Mouse (Mus musculus) MEL (cell line): ENCODE results near the gene Wdr26. TPM values are rescaled to one million over a fixed set of nuclear protein-coding genes. Genes with fewer than 3 reads are reported as not detected.

ENCODE experiments used
- DNase-seq: peaks from one replicate; pipeline ENCODE4 v3.0.0; 2011; ENCODE audit warnings: low read depth, low spot score
- H3K27ac ChIP-seq: 2 replicates; pipeline ENCODE4 v1.5.1; 2012; ENCODE audit warnings: low read depth, mild to moderate bottlenecking, control low read depth, low read length, moderate library complexity; ENCODE audit not compliant: control insufficient read depth
- H3K27me3 ChIP-seq, 2 experiments: fragments of 150-350 bp in 1 of 2; sonication (generic) in 1 of 2; 2 replicates each; pipeline ENCODE4 v1.6.1; 2012; ENCODE audit warnings: low read length in 2 of 2, mild to moderate bottlenecking in 2 of 2, improper control_type of control experiment in 1 of 2, moderate library complexity in 1 of 2; ENCODE audit not compliant: insufficient read depth in 2 of 2, control insufficient read depth in 1 of 2
- H3K36me3 ChIP-seq, 2 experiments: 2 replicates each; pipeline ENCODE4 v1.6.1; 2012 to 2014; ENCODE audit warnings: low read length in 2 of 2, improper control_type of control experiment in 1 of 2, inconsistent platforms in 1 of 2, mild to moderate bottlenecking in 1 of 2; ENCODE audit not compliant: insufficient read depth in 2 of 2, control insufficient read depth in 1 of 2
- H3K4me1 ChIP-seq, 2 experiments: fragments of 150-350 bp in 1 of 2; sonication (generic) in 1 of 2; 2 replicates each; pipeline ENCODE4 v1.6.1; 2012; ENCODE audit warnings: low read length in 2 of 2, improper control_type of control experiment in 1 of 2, mild to moderate bottlenecking in 1 of 2; ENCODE audit not compliant: insufficient read depth in 2 of 2, control insufficient read depth in 1 of 2
- H3K4me3 ChIP-seq, 2 experiments: fragments of 150-350 bp in 1 of 2; sonication (generic) in 1 of 2; 2 replicates each; pipeline ENCODE4 v1.5.1; 2012; ENCODE audit warnings: low read depth in 2 of 2, low read length in 2 of 2, mild to moderate bottlenecking in 2 of 2, moderate library complexity in 2 of 2, control low read depth in 1 of 2, improper control_type of control experiment in 1 of 2; ENCODE audit not compliant: control insufficient read depth in 1 of 2, insufficient read depth in 1 of 2
- H3K79me2 ChIP-seq: 2 replicates; pipeline ENCODE4 v1.6.1; 2012; ENCODE audit warnings: mild to moderate bottlenecking, low read length, moderate library complexity; ENCODE audit not compliant: control insufficient read depth, poor library complexity, insufficient read depth
- H3K9ac ChIP-seq: 2 replicates; pipeline ENCODE4 v1.6.1; 2012; ENCODE audit warnings: low read depth, mild to moderate bottlenecking, control low read depth, low read length, moderate library complexity; ENCODE audit not compliant: control insufficient read depth, poor library complexity, severe bottlenecking
- H3K9me3 ChIP-seq: fragments of 150-350 bp; sonication (generic); replicated peaks from 2 replicates; pipeline ENCODE4 v1.6.1; 2012; ENCODE audit warnings: mild to moderate bottlenecking, low read length, improper control_type of control experiment, moderate library complexity; ENCODE audit not compliant: insufficient read depth
- BHLHE40 ChIP-seq: IDR thresholded peaks from 2 replicates; pipeline ENCODE4 v1.6.1; 2012; ENCODE audit warnings: low read depth, mild to moderate bottlenecking, inconsistent platforms, low read length, improper control_type of control experiment, borderline replicate concordance
- CHD2 ChIP-seq: IDR thresholded peaks from 2 replicates; pipeline ENCODE4 v1.6.1; 2011; ENCODE audit warnings: low read length, improper control_type of control experiment
- CTCF ChIP-seq, 3 experiments: IDR thresholded peaks in 2 of 3; conservative IDR thresholded peaks in 1 of 3; 2 replicates each; pipeline ENCODE4 v1.5.1; 2011 to 2012; ENCODE audit warnings: low read length in 3 of 3, low read depth in 2 of 3, mild to moderate bottlenecking in 2 of 3, improper control_type of control experiment in 1 of 3, inconsistent platforms in 1 of 3, mixed read lengths in 1 of 3, moderate library complexity in 1 of 3; ENCODE audit not compliant: control insufficient read depth in 1 of 3, insufficient read depth in 1 of 3, poor library complexity in 1 of 3, severe bottlenecking in 1 of 3
- E2F4 ChIP-seq: IDR thresholded peaks from 2 replicates; pipeline ENCODE4 v1.6.1; 2011; ENCODE audit warnings: low read depth, low read length, improper control_type of control experiment, borderline replicate concordance
- ELF1 ChIP-seq: IDR thresholded peaks from 2 replicates; pipeline ENCODE4 v1.6.1; 2014; ENCODE audit warnings: low read depth, mild to moderate bottlenecking, inconsistent platforms, low read length, improper control_type of control experiment, moderate library complexity
- ETS1 ChIP-seq: IDR thresholded peaks from 2 replicates; pipeline ENCODE4 v1.6.1; 2012; ENCODE audit warnings: low read depth, mild to moderate bottlenecking, inconsistent platforms, low read length, improper control_type of control experiment, moderate library complexity
- GABPA ChIP-seq: IDR thresholded peaks from 2 replicates; pipeline ENCODE4 v1.6.1; 2012; ENCODE audit warnings: low read depth, mild to moderate bottlenecking, inconsistent platforms, low read length, improper control_type of control experiment, moderate library complexity
- GATA1 ChIP-seq: IDR thresholded peaks from 2 replicates; pipeline ENCODE4 v1.6.1; 2011; ENCODE audit warnings: low read depth, low read length, improper control_type of control experiment
- HCFC1 ChIP-seq: IDR thresholded peaks from 2 replicates; pipeline ENCODE4 v1.6.1; 2012; ENCODE audit warnings: low read depth, mild to moderate bottlenecking, inconsistent platforms, low read length, improper control_type of control experiment, moderate library complexity
- JUND ChIP-seq: IDR thresholded peaks from 2 replicates; pipeline ENCODE4 v1.6.1; 2011; ENCODE audit warnings: low read depth, mild to moderate bottlenecking, improper control_type of control experiment, low read length
- KAT2A ChIP-seq: conservative IDR thresholded peaks from 2 replicates; pipeline ENCODE4 v1.6.1; 2012; ENCODE audit warnings: low read depth, low read length, improper control_type of control experiment, inconsistent platforms
- MAFK ChIP-seq: IDR thresholded peaks from 2 replicates; pipeline ENCODE4 v1.6.1; 2011; ENCODE audit warnings: low read depth, mild to moderate bottlenecking, low read length, improper control_type of control experiment, borderline replicate concordance
- MAX ChIP-seq: IDR thresholded peaks from 2 replicates; pipeline ENCODE4 v1.6.1; 2011; ENCODE audit warnings: low read length, improper control_type of control experiment
- MAZ ChIP-seq: IDR thresholded peaks from 2 replicates; pipeline ENCODE4 v1.6.1; 2012; ENCODE audit warnings: low read depth, mild to moderate bottlenecking, inconsistent platforms, low read length, improper control_type of control experiment
- MXI1 ChIP-seq: IDR thresholded peaks from 2 replicates; pipeline ENCODE4 v1.6.1; 2011; ENCODE audit warnings: mild to moderate bottlenecking, low read depth, low read length, improper control_type of control experiment
- NELFE ChIP-seq: IDR thresholded peaks from 2 replicates; pipeline ENCODE4 v1.6.1; 2011; ENCODE audit warnings: low read depth, low read length, improper control_type of control experiment
- POLR2A ChIP-seq, 2 experiments: IDR thresholded peaks; 2 replicates each; pipeline ENCODE4 v1.6.1; 2011 to 2012; ENCODE audit warnings: low read length in 2 of 2, mild to moderate bottlenecking in 2 of 2, control low read depth in 1 of 2, improper control_type of control experiment in 1 of 2, low read depth in 1 of 2, moderate library complexity in 1 of 2; ENCODE audit not compliant: control insufficient read depth in 1 of 2, insufficient read depth in 1 of 2, poor library complexity in 1 of 2
- RAD21 ChIP-seq: IDR thresholded peaks from 2 replicates; pipeline ENCODE4 v1.6.1; 2011; ENCODE audit warnings: mild to moderate bottlenecking, low read depth, low read length, improper control_type of control experiment
- RCOR1 ChIP-seq: IDR thresholded peaks from 2 replicates; pipeline ENCODE4 v1.6.1; 2012; ENCODE audit warnings: low read depth, mild to moderate bottlenecking, inconsistent platforms, low read length, improper control_type of control experiment
- SMC3 ChIP-seq: IDR thresholded peaks from 2 replicates; pipeline ENCODE4 v1.6.1; 2011; ENCODE audit warnings: low read depth, low read length, improper control_type of control experiment
- TBP ChIP-seq: IDR thresholded peaks from 2 replicates; pipeline ENCODE4 v1.8.0; 2011; ENCODE audit warnings: low read depth, low read length, improper control_type of control experiment
- TCF12 ChIP-seq: IDR thresholded peaks from 2 replicates; pipeline ENCODE4 v1.6.1; 2014; ENCODE audit warnings: low read depth, mild to moderate bottlenecking, inconsistent platforms, low read length, improper control_type of control experiment, moderate library complexity
- USF1 ChIP-seq: IDR thresholded peaks from 2 replicates; pipeline ENCODE4 v1.6.1; 2014; ENCODE audit warnings: low read depth, mild to moderate bottlenecking, inconsistent platforms, low read length, improper control_type of control experiment, moderate library complexity
- USF2 ChIP-seq, 2 experiments: IDR thresholded peaks; 2 replicates each; pipeline ENCODE4 v1.6.1; 2011 to 2012; ENCODE audit warnings: improper control_type of control experiment in 2 of 2, low read length in 2 of 2, borderline replicate concordance in 1 of 2, inconsistent platforms in 1 of 2, low read depth in 1 of 2, mild to moderate bottlenecking in 1 of 2; ENCODE audit not compliant: insufficient read depth in 1 of 2
- ZC3H11A ChIP-seq: IDR thresholded peaks from 2 replicates; pipeline ENCODE4 v1.6.1; 2012; ENCODE audit warnings: low read depth, mild to moderate bottlenecking, inconsistent platforms, low read length, improper control_type of control experiment
- ZKSCAN1 ChIP-seq: IDR thresholded peaks from 2 replicates; pipeline ENCODE4 v1.6.1; 2012; ENCODE audit warnings: low read depth, mild to moderate bottlenecking, inconsistent platforms, low read length, improper control_type of control experiment, moderate library complexity
- ZMIZ1 ChIP-seq: IDR thresholded peaks from 2 replicates; pipeline ENCODE4 v1.6.1; 2012; ENCODE audit warnings: low read depth, mild to moderate bottlenecking, inconsistent platforms, low read length, improper control_type of control experiment, moderate library complexity
- ZNF384 ChIP-seq: IDR thresholded peaks from 2 replicates; pipeline ENCODE4 v1.6.1; 2012; ENCODE audit warnings: low read depth, mild to moderate bottlenecking, inconsistent platforms, low read length, improper control_type of control experiment
- polyA plus RNA-seq, 2 experiments: library from polyadenylated mRNA; stranded (reverse) in 1 of 2; unstranded in 1 of 2; fragments of >175 nt in 1 of 2; fragments of >200 nt in 1 of 2; gene quantifications; 2 replicates each; pipeline versions ENCODE4 v1.2.1 to v1.2.4; 2012; ENCODE audit warnings: low replicate concordance in 2 of 2, low read depth in 1 of 2; ENCODE audit not compliant: insufficient read length in 2 of 2, insufficient read depth in 1 of 2, missing spikeins in 1 of 2
- total RNA-seq: library from RNA; depleted of rRNA; stranded (reverse); fragments of 300-350 nt; gene quantifications from 2 replicates; pipeline ENCODE4 v1.2.3, GENCODE M21; 2012

Wdr26 gene
- total and polyA plus RNA-seq, 3 experiments, result 21.6 to 35.1 TPM; not detected in 1

- TF ChIP-seq HCFC1 (0 out of 2 replicates have a peak, but pooled peaks have one; percentile 45), RCOR1 (0 out of 2 replicates have a peak, but pooled peaks have one; percentile 20)
- TF ChIP-seq, all 39 proteins: peak for 12
These were observed 41.6 kb downstream of the Wdr26 start (continued) for GRCm38 (mm10) chr1:181170210-181170609.

- H3K27ac ChIP-seq, result no peak overlapping the region
- H3K4me3 ChIP-seq, result no peak overlapping the region
- no peak for TF ChIP-seq POLR2A (IDR thresholded peaks at IDR 0.05; ENCODE audit: control insufficient read depth in 1 of 2, insufficient read depth in 1 of 2, low read depth in 1 of 2, low read length in 2 of 2, poor library complexity in 1 of 2)
- TF ChIP-seq RCOR1, result no peak
- TF ChIP-seq ETS1, result no peak
- TF ChIP-seq USF1, result no peak
- TF ChIP-seq NELFE, result no peak
- TF ChIP-seq GATA1, result no peak
- TF ChIP-seq KAT2A, result no peak
- no peak for TF ChIP-seq BHLHE40
- no peak for TF ChIP-seq ZNF384
- TF ChIP-seq MAX, result no peak
- TF ChIP-seq JUND, result no peak
- TF ChIP-seq E2F4, result no peak
- TF ChIP-seq GABPA, result no peak
- TF ChIP-seq MAFK, result no peak
- TF ChIP-seq ZKSCAN1, result no peak
- H3K4me1 ChIP-seq, result 0 out of 4 replicates have a peak, but pooled peaks cover 0 to 2% of the 10 kb centered on the region in 2 experiments
- no peaks in the 10 kb centered on the region for H3K79me2 ChIP-seq
- DNase-seq, result no peak
- no peak overlapping the region for H3K9ac ChIP-seq
- no peaks in the 10 kb centered on the region for H3K27me3 ChIP-seq
- H3K9me3 ChIP-seq, result no peaks in the 10 kb centered on the region
- H3K36me3 ChIP-seq, result peaks cover 2 to 3% of the 10 kb centered on the region in 2 experiments; a peak in 2 of 4 replicates
These were observed 43.4 kb downstream of the Wdr26 start for GRCm38 (mm10) chr1:181168377-181168776.

- no peak for TF ChIP-seq RAD21
- TF ChIP-seq RCOR1, result no peak
- no peak for TF ChIP-seq CHD2
- no peak for TF ChIP-seq E2F4
- no peak for TF ChIP-seq TCF12
- TF ChIP-seq SMC3, result no peak
- no peak for TF ChIP-seq MAX
- TF ChIP-seq ELF1, result no peak
- no peak for TF ChIP-seq JUND
- no peak for TF ChIP-seq POLR2A (IDR thresholded peaks at IDR 0.05; ENCODE audit: control insufficient read depth in 1 of 2, insufficient read depth in 1 of 2, low read depth in 1 of 2, low read length in 2 of 2, poor library complexity in 1 of 2)
- no peak for TF ChIP-seq MXI1
- no peak for TF ChIP-seq KAT2A
- TF ChIP-seq TBP, result no peak
- TF ChIP-seq USF2 (IDR thresholded peaks at IDR 0.05; ENCODE audit: borderline replicate concordance in 1 of 2, insufficient read depth in 1 of 2, low read depth in 1 of 2, low read length in 2 of 2), result no peak
- TF ChIP-seq ZMIZ1, result no peak
- TF ChIP-seq ZC3H11A, result no peak
- TF ChIP-seq MAZ, result no peak
- no peak for TF ChIP-seq BHLHE40
- no peak for TF ChIP-seq ETS1
- TF ChIP-seq CTCF (IDR thresholded peaks at IDR 0.05 in 2 of 3, conservative IDR thresholded peaks at IDR 0.05 in 1 of 3; ENCODE audit: control insufficient read depth in 1 of 3, insufficient read depth in 1 of 3, low read depth in 2 of 3, low read length in 3 of 3, poor library complexity in 1 of 3, severe bottlenecking in 1 of 3), result no peak
- H3K36me3 ChIP-seq, result peaks cover 3 to 6% of the 10 kb centered on the region in 2 experiments; a peak in 3 of 4 replicates
- no peak overlapping the region for H3K9ac ChIP-seq
These were observed 44.0 kb downstream of the Wdr26 start for GRCm38 (mm10) chr1:181167816-181168215.

More at GRCm38 (mm10) chr1:181167816-181168215, 44.0 kb downstream of the Wdr26 start:
- Histone ChIP-seq H3K9me3 (no peaks in the 10 kb centered on the region), H3K4me1 (0 out of 4 replicates have a peak, but pooled peaks cover 0 to 2% of the 10 kb centered on the region in 2 experiments), H3K27me3 (no peaks in the 10 kb centered on the region), H3K79me2 (no peaks in the 10 kb centered on the region), H3K27ac (no peak overlapping the region), H3K4me3 (no peak overlapping the region)
- no peak for DNase-seq
